23 mouse cellular contexts compared by ENCODE assay signal in the genomic region with DNA sequence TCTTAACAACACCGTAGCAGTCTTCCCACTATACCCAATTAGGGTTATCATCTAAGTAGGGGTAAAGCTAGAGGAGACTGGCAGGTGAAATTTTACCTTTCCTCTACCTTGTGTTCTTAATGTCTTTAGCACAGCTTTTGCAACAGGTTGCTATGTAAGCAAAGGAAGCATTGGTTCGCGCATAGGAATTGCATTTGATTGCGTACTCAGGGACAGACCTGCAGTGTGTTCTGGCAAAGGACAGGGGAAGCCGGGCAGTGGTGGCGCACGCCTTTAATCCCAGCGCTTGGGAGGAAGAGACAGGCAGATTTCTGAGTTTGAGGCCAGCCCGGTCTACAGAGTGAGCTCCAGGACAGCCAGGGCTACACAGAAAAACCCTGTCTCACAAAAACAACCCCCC.
"Had no signal": no experiment of that assay in that cellular context is flagged by ENCODE, and none has a peak within 500 bp of the region (broad histone marks: within the 10 kb centered on the region; RNA-seq: fewer than 3 reads in every experiment).

No protein-coding gene starts in this region.

- ATAC-seq: lung, postnatal 0 days; midbrain, embryonic 16.5 days had no signal

- H3K4me1 ChIP-seq: limb, embryonic 13.5 days; limb, embryonic 15.5 days; lung, embryonic 15.5 days; midbrain, embryonic 10.5 days; midbrain, embryonic 12.5 days; neural tube, embryonic 13.5 days; neural tube, embryonic 15.5 days; stomach, embryonic 15.5 days had no signal

- H3K27ac ChIP-seq: limb, embryonic 13.5 days; limb, embryonic 15.5 days; lung, embryonic 15.5 days; midbrain, embryonic 10.5 days; midbrain, embryonic 12.5 days; neural tube, embryonic 13.5 days; neural tube, embryonic 15.5 days; stomach, embryonic 15.5 days had no signal

- H3K27me3 ChIP-seq: limb, embryonic 13.5 days; limb, embryonic 15.5 days; lung, embryonic 15.5 days; midbrain, embryonic 12.5 days; neural tube, embryonic 13.5 days; neural tube, embryonic 15.5 days; stomach, embryonic 15.5 days had no signal

- H3K4me2 ChIP-seq: limb, embryonic 13.5 days; limb, embryonic 15.5 days; lung, embryonic 15.5 days; midbrain, embryonic 12.5 days; neural tube, embryonic 13.5 days; neural tube, embryonic 15.5 days; stomach, embryonic 15.5 days had no signal

- H3K9me3 ChIP-seq: limb, embryonic 13.5 days; limb, embryonic 15.5 days; lung, embryonic 15.5 days; midbrain, embryonic 10.5 days; midbrain, embryonic 12.5 days; neural tube, embryonic 13.5 days; neural tube, embryonic 15.5 days; stomach, embryonic 15.5 days had no signal

- DNase-seq: lung, adult 2 months; lung, postnatal 14 days; lung, postnatal 4 days; midbrain, embryonic 14.5 days; retina, postnatal 1 day; right cerebral cortex, adult 18-20 months; right cerebral cortex, postnatal 25 days; right cerebral cortex, postnatal 4 days; spleen, adult 18-20 months; thymus, adult 2 months; thymus, postnatal 25 days; thymus, postnatal 4 days had no signal

- H3K4me3 ChIP-seq: limb, embryonic 13.5 days; limb, embryonic 15.5 days; lung, embryonic 15.5 days; midbrain, embryonic 10.5 days; midbrain, embryonic 12.5 days; myocyte; neural tube, embryonic 13.5 days; neural tube, embryonic 15.5 days; stomach, embryonic 15.5 days had no signal

- H3K9ac ChIP-seq: limb, embryonic 13.5 days; limb, embryonic 15.5 days; lung, embryonic 15.5 days; midbrain, embryonic 12.5 days; neural tube, embryonic 13.5 days; neural tube, embryonic 15.5 days; stomach, embryonic 15.5 days had no signal
